Mouse (Mus musculus) pancreas, adult 10 weeks (tissue): ENCODE measurements around the gene Mob1b. TPM values are rescaled to one million over a fixed set of nuclear protein-coding genes. Genes with fewer than 3 reads are reported as not detected.

Experiments used
- polyA plus RNA-seq: library from polyadenylated mRNA; stranded (reverse); fragments of 350-450 nt; fragmentation: Illumina TruSeq; extraction: RNeasy Lipid Tissue Mini Kit (QIAGEN cat#74804); gene quantifications from one replicate; pipeline ENCODE4 v1.2.3, GENCODE M21; 2015; ENCODE audit warnings: low read depth, low replicate concordance; ENCODE audit not compliant: insufficient read depth

The Mob1b gene
- 2.9 TPM for polyA plus RNA-seq

DNA sequence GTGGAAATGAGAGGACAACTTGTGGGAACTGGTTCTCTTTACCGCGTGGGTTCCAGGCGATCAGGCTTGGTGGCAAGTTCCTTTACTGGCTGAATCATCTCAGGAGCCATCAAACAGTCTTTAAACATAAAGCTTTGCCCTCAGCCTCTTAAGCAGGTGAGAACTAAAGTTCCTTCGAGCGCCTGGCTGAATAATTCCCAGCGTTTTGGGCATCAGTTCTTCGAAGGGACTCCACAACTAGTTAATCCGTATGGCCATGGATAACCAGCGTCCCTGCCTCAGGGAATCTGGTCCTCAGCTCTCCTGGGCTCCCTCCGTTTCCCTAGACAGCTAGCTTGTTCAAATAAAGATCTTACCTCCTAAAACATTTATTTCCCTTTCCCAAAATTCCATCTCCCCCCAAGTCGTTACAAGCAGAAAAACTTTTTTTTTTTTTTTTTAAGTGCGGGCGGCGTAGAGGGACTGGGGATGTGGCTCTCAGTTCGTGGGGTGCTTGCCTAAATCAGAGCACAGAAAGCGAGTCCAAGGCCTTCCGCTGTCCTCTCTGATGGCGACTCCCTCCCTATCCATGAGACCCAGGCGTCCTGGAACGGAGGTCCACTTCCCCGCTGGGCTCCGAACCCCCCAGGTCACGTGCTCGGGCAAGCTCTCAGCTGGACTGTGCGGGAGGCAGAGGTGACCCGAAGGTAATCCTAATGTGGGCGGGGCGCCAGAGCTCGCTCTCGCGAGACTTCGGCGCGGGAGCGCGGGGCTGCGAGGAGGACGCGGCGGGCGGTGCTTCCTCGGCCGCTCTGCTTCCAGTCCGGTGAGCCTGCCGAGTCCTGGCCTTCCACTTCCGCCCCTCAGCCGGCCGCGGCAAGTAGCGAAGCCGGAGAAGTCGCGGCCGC lies at the start of gene Mob1b:
Gene Mob1b (plus strand): TSS at position 740 of the 887 bp plus-strand sequence.

DNA sequence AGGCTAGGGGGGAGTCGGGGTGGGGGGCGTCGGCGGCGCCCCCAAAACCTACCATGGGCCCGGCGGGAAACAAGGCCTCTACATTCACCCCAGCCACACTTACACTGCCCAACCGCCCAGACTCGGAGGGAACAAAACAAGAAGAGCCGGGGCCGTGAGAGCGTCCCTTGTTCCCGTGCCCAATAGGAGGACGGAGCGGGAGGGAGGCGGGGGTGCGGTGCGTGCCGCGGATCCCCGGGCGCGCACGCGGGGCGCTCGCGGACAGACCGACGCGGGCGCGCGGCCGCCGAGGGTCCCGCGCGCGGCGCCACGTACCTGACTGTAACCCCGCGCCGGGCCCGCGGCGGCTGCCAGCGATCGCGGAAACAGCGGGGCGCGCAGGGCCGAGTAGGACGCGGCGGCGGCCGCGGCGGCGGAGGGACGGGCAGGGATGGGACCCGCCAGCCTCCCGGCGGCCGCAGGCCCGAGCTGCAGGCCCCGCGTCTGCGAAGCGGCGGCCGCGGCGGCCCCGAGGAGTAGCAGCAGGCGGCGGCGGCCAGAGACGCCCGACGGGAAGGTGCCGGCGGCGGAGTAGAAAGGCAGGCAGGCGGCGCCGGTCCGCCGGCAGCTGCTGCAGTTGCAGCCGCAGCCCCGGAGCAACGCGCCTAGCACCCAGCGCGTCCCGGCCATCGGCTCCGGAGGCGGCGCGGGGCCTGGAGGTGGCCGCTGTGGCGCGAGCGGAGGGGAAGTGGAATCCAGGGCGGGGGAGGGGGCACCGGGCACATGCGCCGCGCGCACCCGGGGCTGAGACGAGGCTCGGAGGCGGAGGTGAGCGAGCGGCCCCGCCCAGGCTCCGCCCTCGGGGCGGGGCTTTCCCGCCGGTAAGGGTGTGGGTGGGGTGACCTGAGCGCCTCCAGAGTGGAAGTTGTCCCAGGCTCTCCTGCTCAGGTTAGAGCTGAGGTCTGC lies 44.9 kb upstream of the Mob1b start, which contains the start of gene Grsf1:
Gene Grsf1 (minus strand): TSS at position 729 of the 945 bp plus-strand sequence.

DNA sequence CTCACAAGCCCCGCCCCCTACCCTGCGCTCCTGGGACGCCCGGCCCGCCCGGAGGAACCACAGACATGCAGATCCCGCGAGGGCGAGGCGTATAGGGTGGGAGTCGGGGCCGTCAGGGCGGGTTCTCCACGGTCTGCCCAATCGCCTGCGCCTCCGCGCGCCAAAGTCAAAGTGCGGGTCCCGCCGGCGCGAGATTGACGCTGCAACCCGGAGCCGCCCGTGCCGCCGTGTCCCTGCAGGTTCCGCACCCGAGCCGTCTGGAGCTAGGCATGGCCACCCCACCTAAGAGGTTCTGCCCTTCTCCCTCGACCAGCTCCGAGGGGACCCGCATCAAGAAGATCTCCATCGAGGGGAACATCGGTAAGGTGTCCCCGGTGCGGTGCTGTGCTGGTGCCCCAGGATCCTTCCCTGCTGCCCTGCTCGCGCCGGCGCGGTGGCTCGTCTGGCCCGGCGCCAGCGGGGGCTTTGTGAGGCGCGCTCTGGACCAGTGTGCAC lies 44.4 kb downstream of the Mob1b start, which contains the start of gene Dck:
Gene Dck (plus strand): TSS at position 10 of the 495 bp plus-strand sequence.

Other genes with a start within 250 kb of the Mob1b start
- not detected for gene Enam, start 232.9 kb upstream of the Mob1b start, polyA plus RNA-seq
- 10.1 TPM for gene Jchain, start 193.0 kb upstream of the Mob1b start, polyA plus RNA-seq
- 7.8 TPM for gene Utp3, start 166.4 kb upstream of the Mob1b start, polyA plus RNA-seq
- 5.2 TPM for gene Rufy3, start 155.8 kb upstream of the Mob1b start, polyA plus RNA-seq
- 12.7 TPM for gene Grsf1, start 44.7 kb upstream of the Mob1b start, polyA plus RNA-seq
- gene Dck, start 44.1 kb downstream of the Mob1b start, polyA plus RNA-seq, result 1.6 TPM
- 2.2 TPM for gene Slc4a4, start 166.0 kb downstream of the Mob1b start, polyA plus RNA-seq